Mouse (Mus musculus): ENCODE measurements around the gene 0610037L13Rik.

GRCm38 (mm10) chr4:107881631-107882030 is 8.0 kb upstream of the 0610037L13Rik start:
- TF ChIP-seq CTCF (IDR thresholded peaks at IDR 0.05; ENCODE audit: insufficient read depth, low read depth, low read length) (no peak), POLR2A (IDR thresholded peaks at IDR 0.05; ENCODE audit: insufficient read depth, low read depth, low read length) (no peak)
